Mouse (Mus musculus) midbrain, embryonic 11.5 days (tissue): ENCODE data around the gene Itgb1bp1. TPM values are rescaled to one million over a fixed set of nuclear protein-coding genes. Genes with fewer than 3 reads are reported as not detected.

Source experiments
- ATAC-seq: fragments of 200-750 bp; cut with Nextera tagmentation; 2 replicates; pipeline ENCODE4 v1.8.0; 2017; ENCODE audit warnings: moderate TSS enrichment, moderate library complexity; ENCODE audit not compliant: low FRiP score
- DNase-seq: peaks from one replicate; pipeline ENCODE4 v3.0.0; 2015; ENCODE audit warnings: low spot score; ENCODE audit errors: missing footprints
- H3K27ac ChIP-seq: fragments of 300-500 bp; sonication (generic); 2 replicates; pipeline ENCODE4 v1.5.1; 2014; ENCODE audit warnings: low read depth, low read length
- H3K27me3 ChIP-seq: fragments of 300-500 bp; sonication (generic); 2 replicates; pipeline ENCODE4 v1.6.1; 2014; ENCODE audit warnings: mild to moderate bottlenecking, low read length, moderate library complexity, mixed read lengths; ENCODE audit not compliant: control insufficient read depth, insufficient read depth
- H3K36me3 ChIP-seq: fragments of 300-500 bp; sonication (generic); 2 replicates; pipeline ENCODE4 v1.6.1; 2014; ENCODE audit warnings: mild to moderate bottlenecking, low read length, moderate library complexity, mixed read lengths; ENCODE audit not compliant: control insufficient read depth, insufficient read depth
- H3K4me1 ChIP-seq: fragments of 300-500 bp; sonication (generic); 2 replicates; pipeline ENCODE4 v1.6.1; 2014; ENCODE audit warnings: low read length; ENCODE audit not compliant: control insufficient read depth, insufficient read depth
- H3K4me2 ChIP-seq: fragments of 300-500 bp; sonication (generic); 2 replicates; pipeline ENCODE4 v1.6.1; 2014; ENCODE audit warnings: mild to moderate bottlenecking, moderate library complexity
- H3K4me3 ChIP-seq: fragments of 300-500 bp; sonication (generic); 2 replicates; pipeline ENCODE4 v1.5.1; 2014; ENCODE audit warnings: low read depth, low read length
- H3K9ac ChIP-seq: fragments of 300-500 bp; sonication (generic); 2 replicates; pipeline ENCODE4 v1.6.1; 2014; ENCODE audit warnings: low read length
- H3K9me3 ChIP-seq: fragments of 300-500 bp; sonication (generic); 2 replicates; pipeline ENCODE4 v1.6.1; 2016; ENCODE audit warnings: low read length; ENCODE audit not compliant: control insufficient read depth
- WGBS: fragments of 180-500 bp; shearing (Covaris S2); extraction: QIAGEN DNeasy Blood & Tissue Kit; methylation state at CpG from one replicate; pipeline ENCODE4 v1.1.7; 2014; 5-methylcytosine and 5-hydroxymethylcytosine counted together
- polyA plus RNA-seq: library from polyadenylated mRNA; unstranded; fragments of >200 nt; fragmentation: Nextera tagmentation; extraction: Ambion mirVana; gene quantifications from 2 replicates; pipeline ENCODE4 v1.2.1, GENCODE M21; 2014

Gene Itgb1bp1
- polyA plus RNA-seq = 42.6 and 42.9 TPM in 2 replicates

- ATAC-seq = peak; percentile 96
- Histone ChIP-seq H3K27ac (peak within 1 kb of the TSS; percentile 49), H3K4me1 (peaks cover 7% of the 10 kb centered on the region), H3K27me3 (no peaks in the 10 kb centered on the region), H3K9ac (peak within 1 kb of the TSS; percentile 82), H3K4me3 (peak within 1 kb of the TSS; percentile 76), H3K4me2 (peak within 1 kb of the TSS; percentile 80), H3K36me3 (peaks cover 3% of the 10 kb centered on the region; the same call in 1 of the 2 replicates), H3K9me3 (no peaks in the 10 kb centered on the region)
- 0% methylated on average over 28 of the region's 28 CpGs for WGBS
- peak; percentile 100 for DNase-seq
Measured at GRCm38 (mm10) chr12:21286243-21286622, at the start of gene Itgb1bp1. Gene Itgb1bp1 (minus strand): TSS chr12:21286284.

GRCm38 (mm10) chr12:21335869-21336268, 49.8 kb upstream of the Itgb1bp1 start:
- 90% methylated on average over 7 of the region's 7 CpGs for WGBS
- Histone ChIP-seq H3K4me3 (no peak overlapping the region), H3K36me3 (peaks cover 20% of the 10 kb centered on the region), H3K9me3 (no peaks in the 10 kb centered on the region), H3K4me2 (no peak overlapping the region), H3K9ac (no peak overlapping the region), H3K4me1 (no peaks in the 10 kb centered on the region), H3K27ac (no peak overlapping the region), H3K27me3 (no peaks in the 10 kb centered on the region)
- DNase-seq (peak; percentile 1), ATAC-seq (no peak)

- 93% methylated on average over 5 of the region's 5 CpGs for WGBS
- peaks cover 24% of the 10 kb centered on the region for H3K36me3 ChIP-seq
- no peak overlapping the region for H3K27ac ChIP-seq
- ATAC-seq = no peak
- DNase-seq = no peak
- H3K4me1 ChIP-seq = no peaks in the 10 kb centered on the region
- no peak overlapping the region for H3K4me3 ChIP-seq
- no peaks in the 10 kb centered on the region for H3K9me3 ChIP-seq
- no peak overlapping the region for H3K9ac ChIP-seq
- no peaks in the 10 kb centered on the region for H3K27me3 ChIP-seq
- H3K4me2 ChIP-seq = no peak overlapping the region
Measured at GRCm38 (mm10) chr12:21333766-21334165, 47.7 kb upstream of the Itgb1bp1 start.

GRCm38 (mm10) chr12:21333021-21333420, 46.9 kb upstream of the Itgb1bp1 start:
- H3K9ac ChIP-seq = no peak overlapping the region
- H3K27ac ChIP-seq = no peak overlapping the region
- peak; percentile 39 for DNase-seq
- no peak overlapping the region for H3K4me3 ChIP-seq
- no peak for ATAC-seq
- peaks cover 25% of the 10 kb centered on the region for H3K36me3 ChIP-seq
- no peaks in the 10 kb centered on the region for H3K4me1 ChIP-seq
- H3K9me3 ChIP-seq = no peaks in the 10 kb centered on the region
- no peaks in the 10 kb centered on the region for H3K27me3 ChIP-seq
- no peak overlapping the region for H3K4me2 ChIP-seq
- WGBS = 94% methylated on average over 7 of the region's 7 CpGs

- no peak for DNase-seq
- no peak overlapping the region for H3K4me2 ChIP-seq
- no peak for ATAC-seq
- H3K4me1 ChIP-seq = no peaks in the 10 kb centered on the region
- WGBS = 85% methylated on average over 6 of the region's 6 CpGs
- peaks cover 25% of the 10 kb centered on the region for H3K36me3 ChIP-seq
- no peak overlapping the region for H3K9ac ChIP-seq
- no peak overlapping the region for H3K27ac ChIP-seq
- no peaks in the 10 kb centered on the region for H3K27me3 ChIP-seq
- no peak overlapping the region for H3K4me3 ChIP-seq
- no peaks in the 10 kb centered on the region for H3K9me3 ChIP-seq
Measured at GRCm38 (mm10) chr12:21331711-21332110, 45.6 kb upstream of the Itgb1bp1 start.

- DNase-seq = peak; percentile 64
- H3K36me3 ChIP-seq = peaks cover 25% of the 10 kb centered on the region
- H3K4me1 ChIP-seq = no peaks in the 10 kb centered on the region
- H3K27ac ChIP-seq = no peak overlapping the region
- 91% methylated on average over 10 of the region's 10 CpGs for WGBS
- H3K4me2 ChIP-seq = no peak overlapping the region
- H3K9ac ChIP-seq = no peak overlapping the region
- no peak overlapping the region for H3K4me3 ChIP-seq
- no peaks in the 10 kb centered on the region for H3K27me3 ChIP-seq
- no peak for ATAC-seq
- no peaks in the 10 kb centered on the region for H3K9me3 ChIP-seq
Measured at GRCm38 (mm10) chr12:21330961-21331576, 45.0 kb upstream of the Itgb1bp1 start.

GRCm38 (mm10) chr12:21329661-21330400, 43.7 kb upstream of the Itgb1bp1 start:
- WGBS = 94% methylated on average over 9 of the region's 9 CpGs
- H3K36me3 ChIP-seq = peaks cover 27% of the 10 kb centered on the region
- H3K27me3 ChIP-seq = no peaks in the 10 kb centered on the region
- H3K4me2 ChIP-seq = no peak overlapping the region
- H3K4me1 ChIP-seq = no peaks in the 10 kb centered on the region
- no peak overlapping the region for H3K27ac ChIP-seq
- no peak overlapping the region for H3K4me3 ChIP-seq
- ATAC-seq (no peak), DNase-seq (peak; percentile 54)
- H3K9ac ChIP-seq = no peak overlapping the region
- H3K9me3 ChIP-seq = no peaks in the 10 kb centered on the region

- Histone ChIP-seq H3K4me3 (no peak overlapping the region), H3K4me1 (no peaks in the 10 kb centered on the region), H3K4me2 (no peak overlapping the region), H3K27me3 (no peaks in the 10 kb centered on the region), H3K9me3 (no peaks in the 10 kb centered on the region), H3K36me3 (peaks cover 17% of the 10 kb centered on the region), H3K9ac (no peak overlapping the region), H3K27ac (no peak overlapping the region)
- no peak for ATAC-seq
- 89% methylated on average over 3 of the region's 3 CpGs for WGBS
- DNase-seq = no peak
Measured at GRCm38 (mm10) chr12:21326325-21326724, 40.2 kb upstream of the Itgb1bp1 start.

- no peak overlapping the region for H3K4me2 ChIP-seq
- H3K4me3 ChIP-seq = no peak overlapping the region
- no peak overlapping the region for H3K27ac ChIP-seq
- WGBS = 91% methylated on average over 8 of the region's 8 CpGs
- no peaks in the 10 kb centered on the region for H3K27me3 ChIP-seq
- peaks cover 17% of the 10 kb centered on the region for H3K36me3 ChIP-seq
- no peaks in the 10 kb centered on the region for H3K9me3 ChIP-seq
- H3K9ac ChIP-seq = no peak overlapping the region
- no peaks in the 10 kb centered on the region for H3K4me1 ChIP-seq
- ATAC-seq = no peak
- peak; percentile 60 for DNase-seq
Measured at GRCm38 (mm10) chr12:21325266-21325665, 39.2 kb upstream of the Itgb1bp1 start.
